Mouse (Mus musculus) heart, adult 2 months (tissue): ENCODE data around the gene Impad1. TPM values are rescaled to one million over a fixed set of nuclear protein-coding genes. Genes with fewer than 3 reads are reported as not detected.

ENCODE experiments used
- DNase-seq, 2 experiments: peaks; one replicate each; pipeline ENCODE4 v3.0.0; 2021
- H3K27ac ChIP-seq: fragments of 200-600 bp; 2 replicates; pipeline ENCODE4 v1.8.1; 2022
- H3K27me3 ChIP-seq: fragments of 200-500 bp; 2 replicates; pipeline ENCODE4 v1.6.1; 2012; ENCODE audit warnings: mild to moderate bottlenecking, low read length, inconsistent platforms, mixed read lengths; ENCODE audit not compliant: control insufficient read depth, insufficient read depth
- H3K36me3 ChIP-seq: fragments of 200-500 bp; 2 replicates; pipeline ENCODE4 v1.6.1; 2012; ENCODE audit warnings: low read length, inconsistent platforms; ENCODE audit not compliant: control insufficient read depth, insufficient read depth
- H3K4me1 ChIP-seq: fragments of 200-500 bp; 2 replicates; pipeline ENCODE4 v1.6.1; 2011; ENCODE audit warnings: low read length; ENCODE audit not compliant: control insufficient read depth, insufficient read depth
- H3K4me3 ChIP-seq: fragments of 200-600 bp; 2 replicates; pipeline ENCODE4 v1.8.1; 2022
- H3K79me2 ChIP-seq: fragments of 200-500 bp; replicated peaks from 2 replicates; pipeline ENCODE4 v1.6.1; 2012; ENCODE audit warnings: mild to moderate bottlenecking, inconsistent platforms, low read length, moderate library complexity, mixed read lengths; ENCODE audit not compliant: control insufficient read depth, insufficient read depth
- H3K9ac ChIP-seq: fragments of 200-500 bp; 2 replicates; pipeline ENCODE4 v1.6.1; 2012; ENCODE audit warnings: low read depth, mild to moderate bottlenecking, control low read depth, inconsistent platforms, low read length, mixed read lengths
- CTCF ChIP-seq: fragments of 200-600 bp; IDR thresholded peaks from 2 replicates; pipeline ENCODE4 v1.8.1; 2022; ENCODE audit warnings: antibody characterized with exemption, mild to moderate bottlenecking, moderate library complexity
- EP300 ChIP-seq: fragments of 200-500 bp; IDR thresholded peaks from 2 replicates; pipeline ENCODE4 v1.6.1; 2011; ENCODE audit warnings: low read depth, low read length, control low read depth; ENCODE audit not compliant: insufficient read depth
- POLR2A ChIP-seq: fragments of 200-500 bp; IDR thresholded peaks from 2 replicates; pipeline ENCODE4 v1.6.1; 2011; ENCODE audit warnings: mild to moderate bottlenecking, low read depth, low read length, control low read depth; ENCODE audit not compliant: insufficient read depth
- WGBS: fragments of 180-500 bp; shearing (Covaris S2); methylation state at CpG from one replicate; pipeline ENCODE4 v1.1.7; 2018; 5-methylcytosine and 5-hydroxymethylcytosine counted together
- intact Hi-C: fragments of 180-260 bp; cut with DNase I; formaldehyde crosslinking; loops from one replicate; pipeline ENCODE4 v1.15.1; 2025
- polyA plus RNA-seq: library from polyadenylated mRNA; depleted of rRNA; stranded (reverse); fragments of >200 nt; gene quantifications from 2 replicates; pipeline ENCODE4 v1.2.3, GENCODE M21; 2012
- total RNA-seq, 2 experiments: library from RNA; stranded (reverse); gene quantifications; 2 replicates each; pipeline ENCODE4 v1.2.3; 2021

Gene Impad1
- total and polyA plus RNA-seq, 3 experiments: 7.5 to 23.6 (median 21.1) TPM

DNA sequence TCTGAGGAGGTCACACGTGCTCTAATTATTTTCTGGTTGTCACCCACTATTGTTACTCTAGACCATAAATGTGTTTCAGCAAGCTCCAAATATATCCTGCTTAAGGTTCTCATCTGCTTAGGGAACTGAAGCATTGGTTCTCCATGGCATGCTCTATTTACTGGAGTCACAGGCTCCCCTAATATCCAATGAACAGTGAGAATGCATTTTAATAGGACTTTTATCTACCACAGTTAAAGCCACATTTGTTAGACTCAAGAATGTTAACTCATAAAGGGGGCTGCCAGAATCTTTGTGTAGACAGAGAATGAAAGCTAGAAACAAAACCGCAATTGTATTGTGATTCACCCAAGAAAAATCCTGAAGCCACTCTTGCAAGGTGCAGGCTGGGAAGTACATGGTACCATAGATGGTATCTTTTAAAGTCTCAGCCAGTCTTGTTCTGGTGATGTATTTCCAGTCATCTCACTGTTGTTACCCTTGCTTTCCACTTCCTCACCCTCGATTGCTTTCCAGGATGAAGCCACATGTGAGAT is 66.8 kb downstream of the Impad1 start:
- Histone ChIP-seq H3K4me1 (no peaks in the 10 kb centered on the region), H3K27ac (no peak overlapping the region), H3K4me3 (no peak overlapping the region), H3K79me2 (no peaks in the 10 kb centered on the region), H3K27me3 (no peaks in the 10 kb centered on the region), H3K36me3 (no peaks in the 10 kb centered on the region), H3K9ac (no peak overlapping the region)
- no peak for DNase-seq
- 60% methylated on average over 3 of the region's 3 CpGs for WGBS
- intact Hi-C loops: no loop called here
- TF ChIP-seq EP300 (no peak), POLR2A (no peak), CTCF (no peak)

DNA sequence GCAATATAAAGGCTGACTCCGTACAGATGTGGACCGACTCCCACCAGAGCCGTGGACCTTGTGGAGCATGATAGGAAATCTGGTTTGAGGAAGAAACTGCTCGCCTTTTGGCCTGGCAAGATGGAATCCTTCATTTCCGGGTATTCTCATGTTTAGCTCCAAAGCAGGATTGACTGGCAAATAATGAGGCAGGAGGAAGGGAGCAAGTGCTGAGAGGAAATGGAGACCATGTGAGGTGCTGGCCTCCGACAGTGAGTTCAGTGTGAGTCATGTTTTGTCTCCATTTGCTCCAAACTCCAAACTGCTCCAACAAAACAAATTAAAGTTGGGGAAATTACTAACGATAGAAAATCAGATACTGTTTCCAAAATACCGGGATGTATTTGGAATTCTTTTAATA is 69.3 kb downstream of the Impad1 start:
- H3K9ac ChIP-seq: no peak overlapping the region
- no peaks in the 10 kb centered on the region for H3K4me1 ChIP-seq
- TF ChIP-seq EP300: no peak
- TF ChIP-seq CTCF: no peak
- no peak for TF ChIP-seq POLR2A
- H3K4me3 ChIP-seq: no peak overlapping the region
- H3K27me3 ChIP-seq: no peaks in the 10 kb centered on the region
- no peak for DNase-seq
- 35% methylated on average over 8 of the region's 8 CpGs for WGBS
- H3K36me3 ChIP-seq: no peaks in the 10 kb centered on the region
- intact Hi-C loops: no loop called here
- no peaks in the 10 kb centered on the region for H3K79me2 ChIP-seq
- H3K27ac ChIP-seq: no peak overlapping the region

DNA sequence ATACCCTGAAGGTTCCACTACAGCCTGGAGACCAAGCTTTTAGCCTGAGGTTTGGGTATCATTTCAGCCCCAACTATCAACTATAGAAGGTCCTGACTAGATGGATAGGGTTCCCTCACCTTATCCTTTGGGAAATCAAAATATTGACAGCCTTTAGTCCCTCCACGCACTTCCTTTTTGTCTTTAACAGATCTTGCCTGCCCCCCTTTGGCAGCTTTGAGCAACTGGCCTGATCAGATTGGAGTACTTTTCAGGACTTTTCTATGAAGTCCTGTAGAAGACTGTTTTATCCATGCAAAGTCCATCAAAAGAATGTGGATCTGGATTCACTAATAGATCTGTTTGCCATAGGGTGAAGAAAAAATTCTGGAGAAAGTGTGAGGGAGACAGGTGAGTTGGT is 71.1 kb downstream of the Impad1 start:
- 63% methylated on average over 1 of the region's 1 CpGs for WGBS
- no peak; the same call in 1 of the 2 replicates for TF ChIP-seq CTCF
- TF ChIP-seq EP300: no peak
- no peak for TF ChIP-seq POLR2A
- Histone ChIP-seq H3K4me3 (no peak overlapping the region), H3K36me3 (no peaks in the 10 kb centered on the region), H3K27ac (no peak overlapping the region), H3K79me2 (no peaks in the 10 kb centered on the region), H3K4me1 (no peaks in the 10 kb centered on the region), H3K27me3 (no peaks in the 10 kb centered on the region), H3K9ac (no peak overlapping the region)
- DNase-seq: no peak
- intact Hi-C loops: no loop called here

DNA sequence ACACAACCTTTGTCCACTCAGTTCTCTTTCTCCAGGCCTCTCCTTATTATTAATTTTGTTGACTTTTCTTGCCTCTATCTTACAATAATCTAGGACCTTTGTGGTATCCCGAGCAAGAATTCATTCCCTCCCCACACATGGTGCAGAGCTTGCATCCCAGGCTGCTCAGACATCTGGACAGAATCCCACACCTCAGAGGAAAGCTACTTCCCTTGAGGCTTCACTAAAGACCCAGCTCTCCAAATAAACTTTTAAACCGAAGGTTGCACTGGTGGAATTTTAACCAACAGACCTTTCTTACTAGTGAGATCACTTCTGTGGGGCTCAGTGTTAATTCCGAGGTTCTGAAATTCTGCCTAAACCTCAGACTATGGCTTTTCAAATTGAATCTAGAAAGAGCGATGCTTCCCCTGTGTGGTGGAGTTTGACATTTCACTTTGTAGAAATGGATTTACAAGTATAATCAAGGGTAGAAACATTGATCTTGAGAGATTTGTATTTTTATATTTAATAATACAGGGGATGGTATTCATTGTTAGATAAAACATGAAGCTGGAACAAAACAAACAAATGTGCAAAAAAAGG is 75.3 kb downstream of the Impad1 start:
- intact Hi-C loops: loop anchor here (5.0 kb wide), 1 partner anchor 576 kb away; no protein-coding TSS in a partner anchor
- Histone ChIP-seq H3K9ac (no peak overlapping the region), H3K4me1 (no peaks in the 10 kb centered on the region), H3K79me2 (no peaks in the 10 kb centered on the region), H3K4me3 (no peak overlapping the region), H3K27me3 (no peaks in the 10 kb centered on the region), H3K36me3 (no peaks in the 10 kb centered on the region), H3K27ac (no peak overlapping the region)
- DNase-seq: no peak
- TF ChIP-seq POLR2A: no peak
- peak; percentile 55 for TF ChIP-seq CTCF
- no peak for TF ChIP-seq EP300
- WGBS: 45% methylated on average over 4 of the region's 4 CpGs
